Mouse (Mus musculus): Measurements from ENCODE around the gene Gm13276.

DNA sequence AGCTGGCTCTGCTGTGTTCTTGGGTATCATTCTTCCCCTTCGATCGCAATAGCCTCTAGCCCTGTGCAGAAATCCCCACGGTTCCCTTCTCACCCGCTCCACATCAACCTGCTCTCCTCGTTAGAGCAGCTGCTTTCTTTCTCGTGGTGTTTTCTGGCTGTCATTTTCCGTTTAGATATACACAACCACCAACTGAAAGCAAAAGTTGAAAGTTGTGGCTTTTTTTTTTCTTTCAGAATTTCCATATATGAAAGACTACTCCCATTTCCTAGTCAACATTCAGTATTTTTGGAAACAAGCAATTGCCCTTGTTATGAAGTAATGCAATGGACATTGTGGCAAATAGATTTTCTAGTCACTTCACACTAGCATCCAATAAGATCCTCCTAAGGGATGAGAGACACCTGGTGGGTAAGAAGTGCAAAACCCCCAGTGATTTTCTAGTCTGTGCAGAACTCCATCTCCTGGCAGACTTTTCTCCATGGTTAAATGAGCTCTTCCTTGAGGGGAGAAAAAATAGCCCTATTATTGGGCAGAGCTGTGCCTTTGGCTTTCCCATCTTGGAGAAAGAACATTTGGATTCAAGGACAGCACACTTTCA is 42.6 kb upstream of the Gm13276 start:
- TF ChIP-seq GATA1 (IDR thresholded peaks at IDR 0.05; ENCODE audit: low read length) = no peak
- TF ChIP-seq TAL1 (IDR thresholded peaks at IDR 0.05; ENCODE audit: low read length) = no peak
